Mouse (Mus musculus) CD8-positive naive resting alpha-beta T cell, adult 2 months (primary cell): Measurements from ENCODE around the gene Doc2g.

Experiments
- DNase-seq, 2 experiments: peaks; one replicate each; pipeline ENCODE4 v3.0.0; 2022; ENCODE audit warnings: low read depth in 2 of 2, low spot score in 2 of 2

Gene Doc2g

GRCm38 (mm10) chr19:3990804-3991203 lies 12.3 kb upstream of the Doc2g start:
- no peak for DNase-seq

GRCm38 (mm10) chr19:3991562-3991961 lies 11.6 kb upstream of the Doc2g start:
- DNase-seq = no peak

GRCm38 (mm10) chr19:3991966-3992365 lies 11.1 kb upstream of the Doc2g start:
- DNase-seq = no peak

- DNase-seq = no peak
Measured at GRCm38 (mm10) chr19:3992416-3992815, 10.7 kb upstream of the Doc2g start, which contains the start of gene Tbx10. TSS of gene Tbx10 (plus strand) at chr19:3992752.

- no peak for DNase-seq
Measured at GRCm38 (mm10) chr19:3994932-3995331, 8.2 kb upstream of the Doc2g start.

- DNase-seq = no peak
Measured at GRCm38 (mm10) chr19:3995505-3995904, 7.6 kb upstream of the Doc2g start.

- DNase-seq = no peak
Measured at GRCm38 (mm10) chr19:3996106-3996505, 7.0 kb upstream of the Doc2g start.

- DNase-seq = no peak
Measured at GRCm38 (mm10) chr19:3996747-3997146, 6.4 kb upstream of the Doc2g start.

GRCm38 (mm10) chr19:3997231-3997630 lies 5.9 kb upstream of the Doc2g start:
- no peak for DNase-seq

- DNase-seq = no peak
Measured at GRCm38 (mm10) chr19:3998335-3998734, 4.8 kb upstream of the Doc2g start.

GRCm38 (mm10) chr19:3999121-3999730 lies 3.9 kb upstream of the Doc2g start:
- DNase-seq = no peak

- peak; percentile 93 to 97 for DNase-seq
Measured at GRCm38 (mm10) chr19:4000119-4000900, 2.8 kb upstream of the Doc2g start, which contains the start of the genes Nudt8 and Gm49405. TSS of gene Nudt8 (plus strand) at chr19:4000580. TSS of gene Gm49405 (plus strand) at chr19:4000626.

- no peak for DNase-seq
Measured at GRCm38 (mm10) chr19:4000949-4001525, 2.1 kb upstream of the Doc2g start.

GRCm38 (mm10) chr19:4001752-4002151 lies 1.4 kb upstream of the Doc2g start:
- no peak for DNase-seq

GRCm38 (mm10) chr19:4003641-4004040 lies 528 bp downstream of the Doc2g start:
- DNase-seq = no peak

GRCm38 (mm10) chr19:4004331-4004730 lies 1.2 kb downstream of the Doc2g start:
- no peak for DNase-seq

- DNase-seq = no peak
Measured at GRCm38 (mm10) chr19:4005091-4005490, 2.0 kb downstream of the Doc2g start.

- DNase-seq = no peak
Measured at GRCm38 (mm10) chr19:4005971-4006370, 2.9 kb downstream of the Doc2g start.

GRCm38 (mm10) chr19:4011086-4011485 lies 8.0 kb downstream of the Doc2g start:
- DNase-seq = no peak

- DNase-seq = peak; percentile 94 to 95
Measured at GRCm38 (mm10) chr19:4012432-4013022, 9.4 kb downstream of the Doc2g start, which contains the start of gene Ndufv1. TSS of gene Ndufv1 (minus strand) at chr19:4012806.

- no peak for DNase-seq
Measured at GRCm38 (mm10) chr19:4013066-4013465, 10.0 kb downstream of the Doc2g start.

- no peak for DNase-seq
Measured at GRCm38 (mm10) chr19:4014802-4015201, 11.7 kb downstream of the Doc2g start.
